Mouse (Mus musculus) kidney, adult 11 months (tissue): ENCODE data around the gene Zbtb40.

ENCODE experiments used
- DNase-seq: peaks from one replicate; pipeline ENCODE4 v3.0.0; 2022

The Zbtb40 gene

GRCm38 (mm10) chr4:136969503-136970276, 78.9 kb downstream of the Zbtb40 start:
- DNase-seq, result no peak

GRCm38 (mm10) chr4:136969096-136969495, 79.5 kb downstream of the Zbtb40 start:
- no peak for DNase-seq

- DNase-seq, result no peak
Measured at GRCm38 (mm10) chr4:136967511-136967910, 81.1 kb downstream of the Zbtb40 start.

- DNase-seq, result peak; percentile 11
Measured at GRCm38 (mm10) chr4:136966493-136967390, 81.9 kb downstream of the Zbtb40 start.

- DNase-seq, result no peak
Measured at GRCm38 (mm10) chr4:136964990-136965421, 83.6 kb downstream of the Zbtb40 start.

- no peak for DNase-seq
Measured at GRCm38 (mm10) chr4:136962447-136962846, 86.2 kb downstream of the Zbtb40 start.

- peak; percentile 36 for DNase-seq
Measured at GRCm38 (mm10) chr4:136961642-136962285, 86.8 kb downstream of the Zbtb40 start.

- no peak for DNase-seq
Measured at GRCm38 (mm10) chr4:136960581-136960980, 88.0 kb downstream of the Zbtb40 start.

- no peak for DNase-seq
Measured at GRCm38 (mm10) chr4:136960068-136960467, 88.5 kb downstream of the Zbtb40 start.

GRCm38 (mm10) chr4:136956751-136957446, 91.7 kb downstream of the Zbtb40 start, which contains the start of gene Epha8:
TSS of gene Epha8 (minus strand) at chr4:136956816.
- no peak for DNase-seq

GRCm38 (mm10) chr4:136954562-136954961, 94.0 kb downstream of the Zbtb40 start:
- no peak for DNase-seq

- DNase-seq, result no peak
Measured at GRCm38 (mm10) chr4:136949266-136949989, 99.2 kb downstream of the Zbtb40 start.

GRCm38 (mm10) chr4:136945397-136945796, 103.2 kb downstream of the Zbtb40 start:
- DNase-seq, result no peak

GRCm38 (mm10) chr4:136944558-136945350, 103.8 kb downstream of the Zbtb40 start:
- no peak for DNase-seq

GRCm38 (mm10) chr4:136943175-136943574, 105.4 kb downstream of the Zbtb40 start:
- DNase-seq, result no peak

- DNase-seq, result no peak
Measured at GRCm38 (mm10) chr4:136942761-136943160, 105.8 kb downstream of the Zbtb40 start.

GRCm38 (mm10) chr4:136937935-136938334, 110.7 kb downstream of the Zbtb40 start:
- no peak for DNase-seq

GRCm38 (mm10) chr4:136937344-136937743, 111.3 kb downstream of the Zbtb40 start:
- no peak for DNase-seq

- DNase-seq, result no peak
Measured at GRCm38 (mm10) chr4:136934746-136935613, 113.6 kb downstream of the Zbtb40 start.

- DNase-seq, result no peak
Measured at GRCm38 (mm10) chr4:136930474-136930873, 118.1 kb downstream of the Zbtb40 start.
